Mouse (Mus musculus): ENCODE results near the gene 1700011M02Rik. TPM values are rescaled to one million over a fixed set of nuclear protein-coding genes. Genes with fewer than 3 reads are reported as not detected.
"Not testable (repeated sequence)": the region's sequence is repeated elsewhere in the genome, so short reads cannot be mapped to it uniquely, and the experiment has no call there.

The 1700011M02Rik gene
- not detected for total RNA-seq (2021)
- long read RNA-seq, experiment 1, result 0 reads
- long read RNA-seq, experiment 2, result 0 reads

- intact Hi-C loops (cut with DNase I); DNase-seq: not testable (repeated sequence)
Observed at GRCm38 (mm10) chrX:102908587-102908986, at the start of gene 1700011M02Rik, which contains the start of gene Dmrtc1a. TSS of gene 1700011M02Rik (plus strand) at chrX:102908905. TSS of gene Dmrtc1a (minus strand) at chrX:102908687.

- intact Hi-C loops (cut with DNase I), result no loop called here
- no peak for DNase-seq
Observed at GRCm38 (mm10) chrX:102867871-102868270, 40.8 kb upstream of the 1700011M02Rik start, which contains the start of gene 1700031F05Rik. TSS of gene 1700031F05Rik (minus strand) at chrX:102867971.

- intact Hi-C loops (cut with DNase I); DNase-seq: not testable (repeated sequence)
Observed at GRCm38 (mm10) chrX:102914823-102915222, 6.1 kb downstream of the 1700011M02Rik start.

GRCm38 (mm10) chrX:102926707-102927106, 18.0 kb downstream of the 1700011M02Rik start:
- peak; percentile 18 to 37 for DNase-seq
- intact Hi-C loops (cut with DNase I), result not testable (repeated sequence)

- intact Hi-C loops (cut with DNase I); DNase-seq: not testable (repeated sequence)
Observed at GRCm38 (mm10) chrX:102928072-102928471, 19.4 kb downstream of the 1700011M02Rik start, which contains the start of gene 1700018G05Rik. TSS of gene 1700018G05Rik (plus strand) at chrX:102928372.

GRCm38 (mm10) chrX:102932992-102933570, 24.4 kb downstream of the 1700011M02Rik start:
- no peak for DNase-seq
- intact Hi-C loops (cut with DNase I), result no loop called here

- intact Hi-C loops (cut with DNase I), result no loop called here
- DNase-seq, result peak; percentile 56 to 64
Observed at GRCm38 (mm10) chrX:102933571-102934394, 25.1 kb downstream of the 1700011M02Rik start.

- no peak for DNase-seq
- intact Hi-C loops (cut with DNase I), result no loop called here
Observed at GRCm38 (mm10) chrX:102934395-102934764, 25.7 kb downstream of the 1700011M02Rik start.

GRCm38 (mm10) chrX:102936743-102937142, 28.0 kb downstream of the 1700011M02Rik start:
- peak; percentile 5 to 13 for DNase-seq

GRCm38 (mm10) chrX:102950136-102950535, 41.4 kb downstream of the 1700011M02Rik start:
- intact Hi-C loops (cut with DNase I), result loop anchor here (10.0 kb wide), 1 partner anchor 485 kb away; no protein-coding TSS in a partner anchor
- DNase-seq, result not testable (repeated sequence)

More at GRCm38 (mm10) chrX:102936743-102937142, 28.0 kb downstream of the 1700011M02Rik start:
- intact Hi-C loops (cut with DNase I), result no loop called here

GRCm38 (mm10) chrX:102958917-102959316, 50.2 kb downstream of the 1700011M02Rik start:
- peak in 1 of 2 experiments; percentile 7 for DNase-seq
- intact Hi-C loops (cut with DNase I), result loop anchor here (10.0 kb wide), 1 partner anchor 476 kb away; no protein-coding TSS in a partner anchor

Other genes with a start within 250 kb of the 1700011M02Rik start
- not detected for gene Gm3880, start 221.9 kb upstream of the 1700011M02Rik start, total RNA-seq (2021)
- gene Gm9112, start 201.3 kb upstream of the 1700011M02Rik start, total RNA-seq (2021), result not detected
- not detected for gene Dmrtc1b, start 201.0 kb upstream of the 1700011M02Rik start, total RNA-seq (2021)
- gene Dmrtc1c1, start 105.9 kb upstream of the 1700011M02Rik start, total RNA-seq (2021), result not detected
- not detected for gene Dmrtc1c2, start 54.3 kb upstream of the 1700011M02Rik start, total RNA-seq (2021)
- gene 1700031F05Rik, start 40.9 kb upstream of the 1700011M02Rik start, total RNA-seq (2021), result not detected
- gene Dmrtc1a, start 218 bp upstream of the 1700011M02Rik start, total RNA-seq (2021), result not detected
- gene 1700018G05Rik, start 19.5 kb downstream of the 1700011M02Rik start, total RNA-seq (2021), result not detected